Mouse (Mus musculus) limb, embryonic 12.5 days (tissue): Measurements from ENCODE around the gene Olfr1257. TPM values are rescaled to one million over a fixed set of nuclear protein-coding genes. Genes with fewer than 3 reads are reported as not detected.
"Not testable (repeated sequence)": the region's sequence is repeated elsewhere in the genome, so short reads cannot be mapped to it uniquely, and the experiment has no call there.

Experiments used
- ATAC-seq: fragments of 200-750 bp; cut with Nextera tagmentation; 2 replicates; pipeline ENCODE4 v1.8.0; 2017; ENCODE audit warnings: low read depth, moderate TSS enrichment; ENCODE audit not compliant: insufficient number of reproducible peaks, insufficient read depth, low FRiP score, low TSS enrichment
- H3K27ac ChIP-seq: fragments of 300-500 bp; sonication (generic); 2 replicates; pipeline ENCODE4 v1.5.1; 2016; ENCODE audit warnings: mild to moderate bottlenecking, moderate library complexity
- H3K27me3 ChIP-seq: fragments of 300-500 bp; sonication (generic); 2 replicates; pipeline ENCODE4 v1.6.1; 2016; ENCODE audit warnings: mild to moderate bottlenecking, moderate library complexity
- H3K36me3 ChIP-seq: fragments of 300-500 bp; sonication (generic); 2 replicates; pipeline ENCODE4 v1.6.1; 2016; ENCODE audit warnings: mild to moderate bottlenecking, moderate library complexity
- H3K4me1 ChIP-seq: fragments of 300-500 bp; sonication (generic); replicated peaks from 2 replicates; pipeline ENCODE4 v1.6.1; 2016
- H3K4me2 ChIP-seq: fragments of 300-500 bp; sonication (generic); 2 replicates; pipeline ENCODE4 v1.6.1; 2016; ENCODE audit warnings: mild to moderate bottlenecking, moderate library complexity
- H3K4me3 ChIP-seq: fragments of 300-500 bp; sonication (generic); replicated peaks from 2 replicates; pipeline ENCODE4 v1.5.1; 2016; ENCODE audit warnings: mild to moderate bottlenecking
- H3K9ac ChIP-seq: fragments of 300-500 bp; sonication (generic); replicated peaks from 2 replicates; pipeline ENCODE4 v1.6.1; 2016; ENCODE audit warnings: mild to moderate bottlenecking, moderate library complexity
- H3K9me3 ChIP-seq: fragments of 300-500 bp; sonication (generic); 2 replicates; pipeline ENCODE4 v1.6.1; 2016; ENCODE audit warnings: mild to moderate bottlenecking, moderate library complexity
- WGBS: fragments of 180-500 bp; shearing (Covaris S2); methylation state at CpG from one replicate; pipeline ENCODE4 v1.1.7; 2016; 5-methylcytosine and 5-hydroxymethylcytosine counted together
- polyA plus RNA-seq: library from polyadenylated mRNA; unstranded; fragments of >200 nt; fragmentation: Nextera tagmentation; extraction: Ambion mirVana; gene quantifications from 2 replicates; pipeline ENCODE4 v1.2.1, GENCODE M21; 2016

Gene Olfr1257
- polyA plus RNA-seq = not detected in 2 replicates

- WGBS = 93% methylated on average over 1 of the region's 1 CpGs
- no peak within 1 kb of the TSS for H3K9ac ChIP-seq
- no peaks in the 10 kb centered on the region for H3K36me3 ChIP-seq
- no peak within 1 kb of the TSS for H3K4me3 ChIP-seq
- ATAC-seq = no peak
- H3K4me2 ChIP-seq = no peak within 1 kb of the TSS
- H3K9me3 ChIP-seq = no peaks in the 10 kb centered on the region
- H3K27me3 ChIP-seq = no peaks in the 10 kb centered on the region
- no peak within 1 kb of the TSS for H3K27ac ChIP-seq
- no peaks in the 10 kb centered on the region for H3K4me1 ChIP-seq
Observed at GRCm38 (mm10) chr2:89878137-89878536, at the start of gene Olfr1257. Gene Olfr1257 (plus strand): TSS chr2:89878437.

GRCm38 (mm10) chr2:89841455-89841854 lies 36.8 kb upstream of the Olfr1257 start, which contains the start of gene Olfr1256:
Gene Olfr1256 (minus strand): TSS chr2:89841555.
- WGBS = 59% methylated on average over 2 of the region's 2 CpGs
- no peak within 1 kb of the TSS for H3K4me2 ChIP-seq
- H3K36me3 ChIP-seq = no peaks in the 10 kb centered on the region
- H3K4me3 ChIP-seq = no peak within 1 kb of the TSS
- no peak for ATAC-seq
- H3K27ac ChIP-seq = no peak within 1 kb of the TSS
- H3K4me1 ChIP-seq = no peaks in the 10 kb centered on the region
- H3K27me3 ChIP-seq = no peaks in the 10 kb centered on the region
- no peaks in the 10 kb centered on the region for H3K9me3 ChIP-seq
- no peak within 1 kb of the TSS for H3K9ac ChIP-seq

DNA sequence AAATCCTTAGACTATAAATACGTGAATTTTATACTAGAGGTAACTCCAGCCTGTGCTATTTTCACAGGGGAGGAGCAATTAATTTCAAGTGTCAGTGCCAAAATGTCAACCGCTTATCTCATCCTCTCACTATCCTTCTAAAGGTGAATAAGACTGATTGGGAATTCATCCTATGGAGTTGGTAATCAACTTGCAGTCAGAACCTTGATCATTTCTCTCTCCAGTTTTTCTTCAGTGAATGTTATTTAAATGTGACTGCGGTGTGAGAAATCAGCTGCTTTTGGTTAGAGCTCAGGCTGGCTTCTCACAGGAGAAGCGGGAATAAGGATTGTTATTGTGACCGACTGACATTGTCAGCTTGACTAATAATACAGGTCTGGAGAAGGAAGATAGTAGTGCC lies 30.1 kb upstream of the Olfr1257 start, which contains the start of gene Olfr48:
TSS of gene Olfr48 (minus strand) at position 101 of the 400 bp plus-strand sequence.
- Histone ChIP-seq H3K36me3 (no peaks in the 10 kb centered on the region), H3K9me3 (no peaks in the 10 kb centered on the region), H3K9ac (no peak within 1 kb of the TSS), H3K4me1 (no peaks in the 10 kb centered on the region), H3K4me2 (no peak within 1 kb of the TSS), H3K4me3 (no peak within 1 kb of the TSS), H3K27ac (no peak within 1 kb of the TSS), H3K27me3 (no peaks in the 10 kb centered on the region)
- WGBS = 85% methylated on average over 5 of the region's 5 CpGs
- no peak for ATAC-seq

DNA sequence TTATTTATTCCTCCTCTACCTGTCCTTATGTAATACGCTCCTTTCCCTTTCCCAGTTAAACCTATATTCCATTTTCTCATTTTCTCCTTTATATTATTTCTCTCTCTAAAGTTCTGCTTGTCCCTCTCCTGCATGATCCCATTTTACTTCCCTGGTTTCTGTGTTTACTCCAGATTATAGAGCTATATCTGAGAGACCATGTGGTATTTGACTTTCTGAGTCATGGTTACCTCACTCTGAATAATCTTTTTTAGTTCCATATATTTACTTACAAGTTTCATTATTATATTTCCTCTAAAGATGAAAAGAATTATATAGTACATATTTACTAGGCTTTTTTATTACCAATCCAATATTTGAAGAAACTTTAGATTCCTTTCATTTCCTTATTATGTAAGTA lies 29.0 kb upstream of the Olfr1257 start:
- no peaks in the 10 kb centered on the region for H3K9me3 ChIP-seq
- H3K4me1 ChIP-seq = no peaks in the 10 kb centered on the region
- H3K9ac ChIP-seq = no peak overlapping the region
- H3K27me3 ChIP-seq = no peaks in the 10 kb centered on the region
- no peaks in the 10 kb centered on the region for H3K36me3 ChIP-seq
- H3K27ac ChIP-seq = no peak overlapping the region
- 84% methylated on average over 1 of the region's 1 CpGs for WGBS
- no peak overlapping the region for H3K4me2 ChIP-seq
- no peak overlapping the region for H3K4me3 ChIP-seq
- no peak for ATAC-seq

GRCm38 (mm10) chr2:89912616-89913015 lies 34.4 kb downstream of the Olfr1257 start:
- H3K4me3 ChIP-seq, H3K9me3 ChIP-seq, ATAC-seq, H3K36me3 ChIP-seq, H3K9ac ChIP-seq, H3K4me2 ChIP-seq, H3K4me1 ChIP-seq, H3K27ac ChIP-seq, H3K27me3 ChIP-seq: not testable (repeated sequence)
- 87% methylated on average over 9 of the region's 9 CpGs for WGBS

GRCm38 (mm10) chr2:89927009-89927408 lies 48.8 kb downstream of the Olfr1257 start, which contains the start of gene Olfr1258:
Gene Olfr1258 (plus strand): TSS chr2:89927309.
- no peak for ATAC-seq
- Histone ChIP-seq H3K9ac (no peak within 1 kb of the TSS), H3K4me3 (no peak within 1 kb of the TSS), H3K4me2 (no peak within 1 kb of the TSS), H3K36me3 (no peaks in the 10 kb centered on the region), H3K27ac (no peak within 1 kb of the TSS), H3K9me3 (no peaks in the 10 kb centered on the region), H3K4me1 (no peaks in the 10 kb centered on the region), H3K27me3 (no peaks in the 10 kb centered on the region)

Other genes starting within 250 kb of the Olfr1257 start
- not detected in 2 replicates for gene Olfr1249, start 243.5 kb upstream of the Olfr1257 start, polyA plus RNA-seq
- not detected in 2 replicates for gene Olfr1250, start 217.0 kb upstream of the Olfr1257 start, polyA plus RNA-seq
- gene Olfr1251, start 206.5 kb upstream of the Olfr1257 start, polyA plus RNA-seq = not detected in 2 replicates
- not detected in 2 replicates for gene Olfr1252, start 153.4 kb upstream of the Olfr1257 start, polyA plus RNA-seq
- gene Olfr1253, start 121.3 kb upstream of the Olfr1257 start, polyA plus RNA-seq = not detected in 2 replicates
- gene Olfr1254, start 84.8 kb upstream of the Olfr1257 start, polyA plus RNA-seq = not detected in 2 replicates
- gene Olfr1255, start 66.4 kb upstream of the Olfr1257 start, polyA plus RNA-seq = not detected in 2 replicates
- gene Olfr1256, start 36.9 kb upstream of the Olfr1257 start, polyA plus RNA-seq = not detected in 2 replicates
- not detected in 2 replicates for gene Olfr48, start 30.2 kb upstream of the Olfr1257 start, polyA plus RNA-seq
- not detected in 2 replicates for gene Olfr1258, start 48.9 kb downstream of the Olfr1257 start, polyA plus RNA-seq
- not detected in 2 replicates for gene Olfr1259, start 70.2 kb downstream of the Olfr1257 start, polyA plus RNA-seq
- gene Olfr1260, start 95.9 kb downstream of the Olfr1257 start, polyA plus RNA-seq = not detected in 2 replicates
- gene Olfr1261, start 112.8 kb downstream of the Olfr1257 start, polyA plus RNA-seq = not detected in 2 replicates
- not detected in 2 replicates for gene Olfr1262, start 121.7 kb downstream of the Olfr1257 start, polyA plus RNA-seq
- gene Olfr1263, start 133.7 kb downstream of the Olfr1257 start, polyA plus RNA-seq = not detected in 2 replicates
- gene Olfr1264, start 147.1 kb downstream of the Olfr1257 start, polyA plus RNA-seq = not detected in 2 replicates
- gene Olfr1265, start 156.9 kb downstream of the Olfr1257 start, polyA plus RNA-seq = not detected in 2 replicates
- not detected in 2 replicates for gene Olfr140, start 185.2 kb downstream of the Olfr1257 start, polyA plus RNA-seq
- not detected in 2 replicates for gene Olfr1269, start 243.0 kb downstream of the Olfr1257 start, polyA plus RNA-seq